Mouse (Mus musculus): ENCODE results near the gene Tgif1.

Tgif1 gene

DNA sequence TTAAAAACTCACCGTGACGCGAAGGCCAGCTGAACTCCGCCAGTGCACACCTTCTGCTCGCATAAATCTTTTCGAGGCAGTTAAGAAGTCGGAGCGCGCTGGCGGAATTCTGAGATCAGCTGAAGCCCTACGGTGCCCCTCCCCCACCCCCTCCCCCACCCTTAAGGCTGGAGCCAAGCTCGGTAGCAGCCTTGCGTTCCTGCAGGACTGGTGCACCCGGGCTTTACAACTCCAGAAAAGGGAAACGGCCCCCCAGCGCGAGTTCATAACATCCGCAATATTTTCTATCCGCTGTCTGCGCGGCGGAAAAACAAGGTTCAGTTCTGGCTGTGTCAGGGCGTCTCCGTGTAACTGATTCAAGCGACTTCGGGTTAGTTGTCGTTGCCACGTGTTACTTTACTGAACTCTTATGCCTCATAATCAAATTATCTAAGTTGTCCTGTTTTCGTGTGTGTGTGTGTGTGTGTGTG lies at the start of gene Tgif1:
Gene Tgif1, minus strand, starts transcription at position 111 of the 470 bp plus-strand sequence.
- DNase-seq, result peak; percentile 79 to 81

DNA sequence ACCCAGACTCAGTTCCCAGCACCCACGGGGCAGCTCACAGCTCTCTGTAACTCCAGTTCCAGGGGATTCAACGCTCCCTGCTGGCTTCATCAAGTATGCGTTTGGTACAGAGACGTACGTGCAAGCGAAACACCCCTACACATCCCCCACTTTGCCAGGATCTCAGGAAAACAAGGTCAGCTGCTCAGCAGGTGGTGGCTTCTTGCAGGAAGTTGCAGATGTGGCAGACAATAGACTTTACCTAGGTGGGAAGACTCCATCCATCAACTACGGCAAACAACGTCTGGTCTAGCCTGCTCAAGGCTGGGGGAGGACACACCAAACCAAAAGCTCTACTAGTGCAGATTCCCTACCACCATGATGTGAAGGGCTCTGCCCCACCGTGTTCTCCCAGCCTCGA lies 47.3 kb upstream of the Tgif1 start:
- no peak for DNase-seq

DNA sequence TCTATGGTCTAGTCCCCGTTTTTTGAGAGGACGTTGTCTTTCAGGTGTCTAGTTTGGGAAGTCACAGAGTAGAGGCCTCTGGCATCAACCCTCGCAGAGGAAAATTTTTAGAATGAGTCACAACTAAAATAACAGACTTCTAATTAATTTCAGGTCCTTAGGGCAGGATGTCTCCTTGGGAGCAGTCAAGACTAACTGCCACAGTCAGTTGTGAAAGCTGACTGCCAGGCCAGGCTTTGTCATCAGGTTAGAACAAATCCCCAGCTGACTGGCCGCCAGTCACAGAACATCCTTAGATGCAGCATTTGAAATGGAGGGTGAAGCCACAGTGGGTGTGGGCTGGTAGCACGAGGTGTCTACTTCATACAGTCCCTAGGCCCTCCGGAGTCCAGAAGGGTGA lies 46.3 kb upstream of the Tgif1 start:
- DNase-seq, result no peak

DNA sequence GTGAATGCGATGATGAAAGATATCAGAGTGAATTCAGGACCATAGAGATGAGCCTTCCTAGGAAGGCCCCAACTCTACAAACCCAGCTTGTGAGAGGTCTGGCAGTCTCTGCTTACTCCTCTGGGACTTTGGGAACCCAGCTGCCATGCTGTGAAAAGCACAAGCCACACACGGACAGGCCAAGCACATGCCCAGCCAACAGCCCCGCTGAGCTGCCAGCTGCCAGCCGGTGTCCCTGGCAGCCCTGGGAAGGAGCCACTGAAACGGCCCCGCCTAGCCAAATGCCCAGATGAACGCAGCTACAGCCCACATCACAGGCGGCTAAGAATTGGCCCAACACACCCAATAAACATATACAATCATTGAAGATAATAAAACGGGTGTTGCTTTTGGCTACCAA lies 41.5 kb upstream of the Tgif1 start:
- DNase-seq, result no peak

DNA sequence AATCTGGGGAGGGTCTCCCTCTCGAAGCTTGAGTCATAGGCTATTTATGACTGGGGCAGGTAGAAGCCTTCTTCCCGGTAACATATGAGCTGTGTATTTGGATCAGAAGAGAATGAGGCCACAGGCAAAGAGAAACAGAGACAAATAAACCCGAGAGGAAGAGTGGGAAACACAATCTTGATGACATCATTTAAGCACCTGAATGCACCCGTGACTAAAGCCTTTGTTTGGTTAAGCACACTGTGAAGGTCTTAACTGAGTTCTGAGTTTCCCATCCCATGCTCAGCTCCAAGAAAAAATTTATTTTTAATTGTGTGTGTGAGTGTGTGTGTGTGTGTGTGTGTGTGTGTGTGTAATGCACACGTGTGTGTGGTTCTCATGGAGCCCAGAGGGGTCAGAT lies 39.8 kb upstream of the Tgif1 start:
- DNase-seq, result no peak

DNA sequence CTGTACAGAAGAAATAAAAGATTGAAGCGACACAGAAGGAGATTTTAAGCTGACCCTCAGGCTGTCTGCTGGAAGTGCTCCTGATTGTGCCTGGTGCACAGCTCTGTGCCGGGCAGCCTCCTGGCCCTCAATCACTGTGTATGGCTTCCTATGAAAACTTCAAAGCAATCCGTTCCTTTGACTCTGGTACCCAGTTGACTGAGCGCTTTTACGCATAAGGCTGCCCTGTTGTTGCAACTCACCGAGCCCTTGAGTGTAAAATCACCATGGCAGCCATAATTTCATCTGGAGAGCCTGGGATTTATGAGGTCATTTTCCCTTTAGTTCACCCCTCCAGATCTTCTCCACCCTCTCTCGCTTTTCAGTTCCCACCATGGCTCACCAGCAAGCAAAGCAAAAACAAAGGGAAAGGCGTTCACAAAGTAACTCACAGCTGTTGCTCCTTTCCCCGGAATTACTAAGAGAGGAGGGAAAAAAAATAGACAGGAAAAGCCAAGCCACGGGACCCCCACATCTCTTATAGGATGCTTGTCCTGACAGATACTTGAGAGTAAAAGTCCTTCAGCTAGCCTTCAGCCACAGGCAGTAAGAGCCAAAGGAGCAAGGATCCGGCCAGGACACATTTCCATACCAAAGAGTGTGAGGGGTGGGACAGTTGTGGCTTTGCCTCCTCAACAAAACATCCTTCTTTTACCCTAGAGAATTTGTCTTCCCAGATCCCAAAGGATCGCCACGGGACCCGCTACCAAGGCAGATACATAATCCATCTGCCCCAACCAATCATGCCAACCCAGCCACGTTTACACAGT lies 39.1 kb upstream of the Tgif1 start:
- no peak for DNase-seq

DNA sequence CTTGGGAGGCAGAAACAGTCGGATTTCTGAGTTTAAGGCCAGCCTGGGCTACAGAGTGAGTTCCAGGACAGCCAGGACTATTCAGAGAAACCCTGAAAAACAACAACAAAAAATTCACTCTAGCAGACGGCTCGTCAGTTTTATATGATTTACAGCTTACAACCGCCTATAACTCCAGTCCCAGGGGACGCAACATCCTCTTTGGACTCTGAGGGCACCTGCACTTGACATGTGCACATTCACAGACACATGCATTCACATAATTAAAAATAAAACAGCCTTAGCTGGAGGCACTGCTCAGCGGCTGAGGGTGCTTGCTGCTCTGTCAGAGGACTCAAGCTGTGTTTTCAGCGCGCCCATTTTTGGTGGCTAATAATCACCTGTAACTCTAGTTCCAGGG lies 37.2 kb upstream of the Tgif1 start:
- no peak for DNase-seq

DNA sequence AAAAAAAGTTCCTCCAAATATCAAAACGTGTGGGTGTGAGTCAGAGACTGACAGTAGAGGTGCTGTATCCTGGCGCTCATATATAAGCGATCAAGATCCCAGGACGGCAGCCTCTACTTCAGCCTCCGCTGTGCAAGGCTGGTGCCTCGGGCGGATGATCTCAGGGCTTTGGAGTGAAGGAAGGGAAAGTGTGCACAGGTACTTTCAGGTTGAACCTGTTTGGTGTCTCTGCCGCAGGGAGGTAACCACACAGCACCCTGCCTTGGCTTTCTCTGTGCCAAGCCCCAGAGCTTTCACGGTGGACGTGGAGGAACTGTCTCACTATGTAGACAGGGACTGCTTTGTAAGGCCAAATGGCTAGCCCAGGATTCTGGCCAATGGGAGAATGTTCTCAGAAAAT lies 35.3 kb upstream of the Tgif1 start:
- DNase-seq, result no peak

DNA sequence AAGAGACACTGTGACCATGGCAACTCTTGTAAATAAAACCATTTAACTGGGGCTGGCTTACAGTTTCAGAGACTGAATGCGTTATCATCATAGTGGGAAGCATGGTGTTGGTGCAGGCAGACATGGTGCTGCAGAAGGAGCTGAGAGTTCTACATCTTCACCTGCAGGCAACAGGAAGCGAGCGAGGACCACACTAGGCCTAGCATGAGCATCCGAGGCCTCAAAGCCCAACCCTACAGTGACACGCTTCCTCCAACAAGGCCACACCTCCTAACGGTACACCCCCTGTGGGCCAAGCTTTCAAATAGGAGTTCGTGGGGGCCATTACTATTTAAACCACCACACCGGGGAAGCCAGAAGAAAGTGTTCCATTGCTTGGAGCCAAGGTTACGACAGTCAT lies 34.5 kb upstream of the Tgif1 start:
- DNase-seq, result no peak

DNA sequence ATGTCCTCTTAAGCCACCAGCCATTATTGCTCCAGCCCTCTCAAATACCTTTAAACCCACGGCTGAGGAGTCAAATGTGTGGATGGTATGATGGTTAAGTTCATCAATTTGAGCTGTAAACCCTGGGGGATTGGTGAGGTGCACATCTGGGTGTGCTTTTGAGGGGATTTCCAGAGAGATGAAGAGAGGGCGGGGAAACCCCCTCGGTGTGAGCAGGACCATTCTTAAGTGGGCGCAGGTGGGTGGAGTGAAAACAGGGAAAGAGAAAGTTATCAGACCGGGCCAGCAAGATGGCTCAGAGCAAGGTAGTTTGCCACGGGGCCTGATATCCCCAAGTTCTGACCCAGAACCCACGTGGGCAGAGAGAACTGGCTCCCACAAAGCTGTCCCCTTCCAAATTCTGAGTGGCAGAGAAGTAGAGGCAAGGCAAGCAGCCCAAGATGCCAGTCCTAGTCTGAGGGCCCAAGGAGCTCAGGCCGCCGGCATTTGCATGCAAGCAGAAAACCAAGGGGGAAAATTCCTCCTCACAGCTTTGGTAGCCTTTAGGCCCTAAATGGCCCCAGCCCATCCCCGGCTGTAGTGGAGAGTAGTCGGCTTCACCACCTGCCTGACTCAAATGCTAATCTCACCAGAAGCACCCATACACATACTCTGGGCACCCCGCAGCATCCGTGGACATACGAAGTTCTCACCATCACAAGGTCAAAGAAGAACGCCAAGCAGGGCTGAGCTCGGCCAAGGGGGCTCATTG lies 33.5 kb upstream of the Tgif1 start:
- DNase-seq, result no peak

DNA sequence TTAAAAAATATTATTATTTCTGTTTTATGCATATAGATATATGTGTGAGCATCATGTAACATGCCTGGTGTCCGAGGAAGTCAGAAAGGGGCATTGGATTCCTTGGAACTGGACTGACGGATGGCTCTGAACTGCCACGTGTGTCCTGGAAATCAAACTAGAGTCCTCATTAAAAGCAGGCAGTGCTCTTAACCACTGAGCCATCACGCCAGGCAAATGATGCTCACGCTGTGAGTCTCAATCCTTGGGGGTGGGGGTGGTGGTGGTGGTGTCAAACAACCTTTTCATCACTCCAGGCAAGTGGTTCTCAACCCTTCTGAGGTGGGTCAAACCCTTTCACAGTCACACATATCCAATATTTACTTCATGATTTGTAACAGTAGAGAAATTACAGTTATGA lies 32.5 kb upstream of the Tgif1 start:
- DNase-seq, result no peak

DNA sequence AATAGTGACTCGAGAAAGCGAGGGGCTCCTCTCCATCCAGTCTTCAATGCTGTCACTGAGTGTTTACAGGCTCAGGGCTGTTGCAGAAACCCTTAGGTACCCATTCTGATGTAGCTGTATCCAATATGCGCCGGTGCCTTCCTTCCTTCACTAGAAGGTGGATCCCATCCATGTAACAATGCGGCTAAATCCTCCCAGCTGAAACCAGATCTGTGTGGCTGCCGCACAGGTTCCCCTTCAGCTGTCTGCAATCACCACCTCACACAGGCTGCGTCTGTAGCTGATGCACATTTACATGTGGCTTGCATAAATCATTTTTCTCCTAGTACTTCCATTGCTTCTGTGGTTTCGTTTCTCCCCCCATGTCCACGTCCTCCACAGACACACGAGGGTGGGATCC lies 28.6 kb upstream of the Tgif1 start:
- DNase-seq, result no peak

DNA sequence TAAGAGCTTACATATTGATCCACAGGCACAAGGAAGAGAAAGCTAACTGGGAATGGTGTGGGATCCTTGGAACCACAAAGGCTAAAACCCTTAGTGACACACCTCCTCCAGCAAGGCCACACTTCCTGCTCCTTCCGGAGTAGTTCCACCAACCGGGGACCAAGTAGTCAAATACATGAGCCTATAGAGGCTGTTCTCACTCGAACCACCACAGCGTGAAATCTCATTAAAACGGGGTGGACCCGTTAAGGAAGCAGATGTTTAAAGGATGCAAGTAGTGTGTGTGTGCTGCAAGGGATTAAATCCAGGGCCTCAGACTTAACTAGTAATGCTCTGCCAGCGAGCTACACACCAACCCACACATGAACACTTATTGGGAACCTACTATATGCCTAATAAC lies 27.8 kb upstream of the Tgif1 start:
- no peak for DNase-seq

DNA sequence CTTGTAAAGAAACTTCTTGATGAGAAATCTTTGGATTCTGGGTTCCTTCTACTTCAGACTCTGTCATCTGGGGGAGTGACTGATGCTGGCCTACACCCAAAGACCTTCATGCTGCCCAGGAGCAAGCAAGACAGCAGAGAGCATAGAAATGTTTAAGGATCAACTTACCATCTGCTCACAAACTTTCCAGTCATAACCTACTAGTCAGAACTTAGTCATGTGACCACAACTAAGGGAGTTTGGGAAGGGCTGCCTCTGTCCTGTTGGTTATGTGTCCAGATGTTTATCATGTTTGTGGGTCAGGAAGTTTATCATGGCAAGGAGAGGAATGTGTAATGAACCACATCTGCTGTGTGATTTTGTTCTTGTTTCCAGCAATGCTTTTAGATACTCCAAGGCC lies 24.9 kb upstream of the Tgif1 start:
- DNase-seq, result no peak

DNA sequence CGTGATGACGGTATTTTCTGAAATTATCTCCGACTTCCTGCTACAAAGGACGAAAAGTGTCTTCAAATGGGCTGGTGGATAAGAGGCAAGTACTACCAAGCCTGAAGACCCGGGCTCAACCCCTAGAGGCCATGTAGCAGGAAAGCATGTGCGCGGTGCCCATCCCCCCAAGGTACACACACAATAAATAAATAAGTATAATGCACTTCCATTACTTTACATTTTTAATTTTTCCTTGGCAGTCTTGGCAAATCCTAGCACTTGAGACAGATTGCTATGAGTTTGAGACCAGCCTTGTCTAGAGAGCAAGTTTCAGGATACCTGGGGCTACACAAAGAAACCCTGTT lies 20.4 kb upstream of the Tgif1 start:
- no peak for DNase-seq

DNA sequence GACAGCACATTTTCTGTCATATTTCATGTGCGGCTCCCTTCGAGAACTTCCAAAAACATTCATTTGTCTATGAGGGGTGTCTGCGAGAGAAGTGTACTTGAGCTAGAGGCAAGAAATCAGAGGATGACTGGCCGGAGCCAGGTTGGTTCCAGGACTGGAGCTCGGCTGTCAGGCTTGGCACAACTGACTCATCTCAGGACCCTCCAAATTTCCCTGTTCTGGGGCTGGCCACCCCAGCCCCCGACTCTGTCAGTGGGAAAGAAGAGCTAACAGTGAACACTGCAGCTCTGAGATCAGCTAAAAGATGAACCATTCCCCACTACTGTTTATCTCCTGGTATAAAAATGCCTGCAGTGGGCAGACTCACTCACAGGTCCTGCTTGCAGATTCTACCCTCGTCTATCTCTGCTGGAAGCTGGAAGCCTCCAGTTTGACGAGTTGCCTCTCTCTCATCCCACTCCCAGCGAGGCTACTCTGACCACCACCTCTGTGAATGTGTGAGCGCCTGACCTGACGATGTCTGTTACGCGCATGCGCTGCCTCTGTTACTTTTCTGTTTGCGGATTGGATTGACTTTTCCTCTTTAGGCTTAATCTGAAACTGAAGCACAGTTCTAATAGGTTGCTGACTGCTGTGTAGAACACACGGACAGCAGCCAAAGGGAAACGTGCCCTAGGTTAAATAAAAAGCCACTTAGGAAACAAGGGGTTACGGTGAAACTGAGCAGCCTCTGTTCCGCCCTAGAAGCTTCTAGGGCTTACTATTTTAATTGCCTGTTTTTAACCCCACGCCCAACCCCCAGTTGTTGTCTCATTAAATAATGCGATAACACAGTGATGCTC lies 19.8 kb upstream of the Tgif1 start:
- DNase-seq, result no peak

DNA sequence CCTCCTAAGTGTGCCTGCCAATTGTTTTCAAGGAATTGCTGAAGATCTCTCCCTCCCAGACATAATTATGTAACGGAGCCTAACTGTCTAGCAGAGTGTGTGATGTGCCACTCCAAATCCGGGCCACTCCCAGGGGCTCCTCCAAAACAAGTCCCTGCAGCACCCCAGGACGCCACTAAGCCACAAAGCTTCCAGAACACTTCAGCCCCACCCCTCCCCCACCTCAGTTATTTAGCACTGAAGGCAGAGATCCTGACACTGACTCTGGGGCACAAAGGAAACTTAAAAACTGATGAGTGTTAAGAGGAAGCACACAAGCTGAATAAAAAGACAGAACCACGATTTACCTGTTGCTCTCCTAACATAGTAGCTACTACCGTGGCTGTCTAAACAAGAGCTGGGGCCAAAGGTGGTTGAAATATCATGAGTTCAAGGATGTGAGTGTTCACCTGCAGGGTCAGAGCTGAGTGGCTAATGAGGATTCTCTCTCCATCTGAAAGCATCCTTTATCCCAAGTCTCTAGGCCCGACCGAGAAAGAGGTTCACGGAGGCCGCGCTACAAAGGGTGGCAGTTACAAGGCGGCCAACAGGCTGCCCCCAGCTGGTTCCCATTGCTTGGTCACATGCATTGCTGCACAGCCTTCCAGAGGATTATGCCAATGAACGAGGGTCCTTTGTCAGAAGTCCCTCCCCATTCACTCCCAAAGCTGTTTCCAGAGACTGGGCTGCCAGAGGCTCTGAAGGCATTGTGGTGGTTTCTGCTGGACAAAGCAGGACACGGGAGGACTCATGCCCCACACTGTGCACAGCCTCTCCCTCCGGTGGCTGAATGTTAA lies 19.0 kb upstream of the Tgif1 start:
- peak; percentile 21 to 74 for DNase-seq

DNA sequence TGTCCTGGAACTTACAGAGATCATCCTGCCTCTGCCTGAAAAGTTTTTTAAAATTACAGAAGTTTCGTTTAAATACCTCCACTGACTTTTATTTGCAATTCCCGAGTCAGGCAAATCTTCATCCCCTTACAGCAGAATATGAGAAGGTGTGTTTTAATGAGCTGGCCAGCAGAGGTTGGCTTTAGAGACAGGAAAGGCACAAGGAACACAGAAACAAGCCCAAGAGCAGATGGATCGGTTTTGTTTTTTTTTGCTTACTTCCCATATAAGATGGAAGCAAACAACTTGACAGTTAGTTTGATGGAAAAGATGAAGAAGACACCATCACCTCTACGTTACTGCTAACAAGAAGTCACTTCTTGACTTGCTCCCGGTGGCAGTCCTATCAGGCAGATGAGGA lies 18.3 kb upstream of the Tgif1 start:
- no peak for DNase-seq

DNA sequence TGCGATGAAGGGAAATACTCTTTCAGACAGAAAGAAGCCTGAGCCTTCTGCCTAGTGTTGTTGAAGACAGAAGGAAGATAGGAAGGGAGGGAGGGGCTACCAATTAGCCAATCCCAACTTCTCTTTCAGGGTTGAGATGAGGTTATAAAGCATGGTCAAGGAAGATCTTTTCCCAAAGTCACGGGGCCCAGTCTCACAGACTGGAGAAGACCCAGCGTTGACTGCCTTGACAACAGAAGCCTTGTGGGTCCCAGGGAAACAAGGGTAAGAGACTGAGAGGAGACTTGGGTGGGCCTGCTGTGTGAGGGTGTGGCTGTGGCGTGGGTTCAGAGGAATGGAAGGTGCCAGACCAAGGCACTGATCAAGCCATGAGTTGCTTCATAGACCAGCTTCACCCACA lies 17.2 kb upstream of the Tgif1 start:
- DNase-seq, result no peak

DNA sequence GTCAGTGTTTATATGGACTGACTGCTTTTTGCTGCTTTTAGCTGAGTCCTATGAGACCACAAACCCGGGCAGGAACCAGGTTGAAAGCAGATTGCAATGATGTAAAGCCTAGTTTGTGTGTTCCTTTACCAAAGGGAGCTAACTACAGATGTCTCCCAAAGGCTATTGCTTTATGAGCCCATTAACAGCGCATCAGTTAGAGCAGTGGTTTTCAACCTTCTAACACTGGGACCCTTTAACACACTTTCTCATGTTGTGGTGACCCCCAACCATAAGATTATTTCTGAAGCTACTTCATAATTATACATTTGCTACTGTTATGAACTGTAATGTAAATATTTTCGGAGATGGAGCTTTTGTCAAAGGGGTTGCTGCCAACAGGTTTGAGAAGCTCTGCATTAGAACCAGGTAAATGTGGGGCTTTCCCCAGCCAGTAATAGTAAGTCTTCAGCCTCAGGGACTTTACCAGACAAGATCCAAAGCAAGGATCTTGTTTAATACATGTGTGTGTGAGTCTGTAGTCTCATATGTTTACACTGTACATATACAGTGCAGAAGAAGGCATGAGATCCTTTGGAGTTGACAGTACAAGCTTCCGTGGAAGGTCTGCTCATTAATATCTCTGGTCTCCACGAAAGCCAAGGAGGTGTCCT lies 15.4 kb upstream of the Tgif1 start:
- DNase-seq, result no peak

DNA sequence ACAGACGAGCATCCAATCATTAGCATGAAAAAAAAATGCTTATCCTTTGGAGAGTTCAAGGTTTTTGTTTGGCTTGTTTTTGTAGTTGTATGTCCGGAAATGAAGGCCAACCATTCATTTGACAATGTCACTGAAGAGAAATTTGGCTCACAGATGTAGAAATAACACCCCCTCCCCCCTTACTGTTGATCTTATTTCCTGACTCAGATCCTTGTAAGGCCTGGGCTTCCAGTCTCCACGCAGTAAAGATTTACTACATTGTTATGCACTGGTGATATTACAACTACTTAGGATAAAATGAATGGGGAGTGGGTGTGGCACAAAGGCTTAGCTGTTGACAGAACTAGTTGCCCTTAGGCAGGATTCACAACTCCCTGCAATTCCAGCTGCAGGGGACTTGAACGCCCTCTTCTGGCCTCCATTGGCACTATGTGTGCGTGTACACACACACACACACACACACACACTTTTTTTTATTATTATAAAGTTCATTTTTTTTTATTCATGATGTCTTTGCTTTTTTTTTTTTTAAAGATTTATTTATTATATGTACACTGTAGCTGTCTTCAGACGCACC lies 13.3 kb upstream of the Tgif1 start:
- DNase-seq, result no peak

DNA sequence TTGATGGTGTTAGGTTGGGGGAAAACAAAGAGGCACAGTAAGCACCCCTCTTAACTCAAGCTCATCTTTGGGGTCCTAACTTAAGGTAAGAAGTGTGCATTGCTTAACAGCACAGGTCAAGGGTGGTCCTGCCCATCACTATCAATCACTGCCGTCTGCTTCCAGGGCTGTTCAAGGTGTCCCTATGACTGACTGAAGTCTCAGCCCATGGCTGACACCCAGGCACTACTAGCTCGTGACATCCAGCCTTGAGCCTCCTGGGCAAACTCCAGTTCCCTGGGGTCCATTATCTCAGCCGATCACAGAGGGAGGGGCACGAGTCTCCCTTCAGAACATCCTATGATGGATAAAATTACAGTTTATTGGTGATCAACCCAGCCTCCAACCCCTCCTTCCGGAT lies 12.7 kb upstream of the Tgif1 start:
- DNase-seq, result no peak

All from lung, postnatal 4 days (tissue).